Mouse (Mus musculus) left cerebral cortex, adult 18-20 months (tissue): ENCODE measurements around the gene Ablim1. TPM values are rescaled to one million over a fixed set of nuclear protein-coding genes. Genes with fewer than 3 reads are reported as not detected.

ENCODE experiments used
- DNase-seq, 2 experiments: peaks; one replicate each; pipeline ENCODE4 v3.0.0; 2021 to 2022; ENCODE audit warnings: low spot score in 2 of 2, mixed read lengths in 1 of 2
- total RNA-seq, 2 experiments: library from RNA; stranded (reverse); gene quantifications; 2 replicates each; pipeline ENCODE4 v1.2.3; 2021

The Ablim1 gene
- total RNA-seq, 2 experiments from 2014 or later, result 115 to 119 TPM

GRCm38 (mm10) chr19:57112231-57112815 lies 202.4 kb downstream of the Ablim1 start:
- no peak for DNase-seq

GRCm38 (mm10) chr19:57111301-57111700 lies 203.4 kb downstream of the Ablim1 start:
- no peak for DNase-seq

GRCm38 (mm10) chr19:57109620-57110019 lies 205.1 kb downstream of the Ablim1 start:
- DNase-seq, result no peak

GRCm38 (mm10) chr19:57106513-57106912 lies 208.2 kb downstream of the Ablim1 start:
- DNase-seq, result no peak

- DNase-seq, result no peak
Measured at GRCm38 (mm10) chr19:57106031-57106430, 208.7 kb downstream of the Ablim1 start.

- no peak for DNase-seq
Measured at GRCm38 (mm10) chr19:57105156-57105555, 209.6 kb downstream of the Ablim1 start.

GRCm38 (mm10) chr19:57104171-57104748 lies 210.5 kb downstream of the Ablim1 start:
- no peak for DNase-seq

- DNase-seq, result no peak
Measured at GRCm38 (mm10) chr19:57103360-57103958, 211.3 kb downstream of the Ablim1 start.

GRCm38 (mm10) chr19:57101986-57102385 lies 212.7 kb downstream of the Ablim1 start:
- no peak for DNase-seq

GRCm38 (mm10) chr19:57100753-57101446 lies 213.8 kb downstream of the Ablim1 start:
- DNase-seq, result no peak

- DNase-seq, result no peak
Measured at GRCm38 (mm10) chr19:57099986-57100385, 214.7 kb downstream of the Ablim1 start.

- no peak for DNase-seq
Measured at GRCm38 (mm10) chr19:57099094-57099357, 215.7 kb downstream of the Ablim1 start.

GRCm38 (mm10) chr19:57098241-57099093 lies 216.3 kb downstream of the Ablim1 start:
- DNase-seq, result peak; percentile 56 to 68

GRCm38 (mm10) chr19:57095340-57095739 lies 219.4 kb downstream of the Ablim1 start:
- no peak for DNase-seq

GRCm38 (mm10) chr19:57093698-57094004 lies 221.1 kb downstream of the Ablim1 start:
- DNase-seq, result no peak

GRCm38 (mm10) chr19:57092958-57093697 lies 221.6 kb downstream of the Ablim1 start:
- no peak for DNase-seq

GRCm38 (mm10) chr19:57091278-57091677 lies 223.4 kb downstream of the Ablim1 start:
- no peak for DNase-seq

GRCm38 (mm10) chr19:57088804-57089369 lies 225.8 kb downstream of the Ablim1 start:
- no peak for DNase-seq

GRCm38 (mm10) chr19:57084520-57085166 lies 230.1 kb downstream of the Ablim1 start:
- no peak for DNase-seq

GRCm38 (mm10) chr19:57083887-57084286 lies 230.8 kb downstream of the Ablim1 start:
- no peak for DNase-seq
